Mouse (Mus musculus) gastrocnemius, postnatal 36 days (tissue): ENCODE data around the gene Rslcan18. TPM values are rescaled to one million over a fixed set of nuclear protein-coding genes. Genes with fewer than 3 reads are reported as not detected.

ENCODE experiments used
- DNase-seq, 2 experiments: peaks; one replicate each; pipeline ENCODE4 v3.0.0; 2022
- intact Hi-C: fragments of 180-260 bp; cut with DNase I; formaldehyde crosslinking; loops from one replicate; pipeline ENCODE4 v1.15.1; 2025
- total RNA-seq, 2 experiments: library from RNA; stranded (reverse); gene quantifications; 2 replicates each; pipeline ENCODE4 v1.2.3; 2021

The Rslcan18 gene
- total RNA-seq, 2 experiments from 2014 or later, result 0.43 to 0.54 TPM

DNA sequence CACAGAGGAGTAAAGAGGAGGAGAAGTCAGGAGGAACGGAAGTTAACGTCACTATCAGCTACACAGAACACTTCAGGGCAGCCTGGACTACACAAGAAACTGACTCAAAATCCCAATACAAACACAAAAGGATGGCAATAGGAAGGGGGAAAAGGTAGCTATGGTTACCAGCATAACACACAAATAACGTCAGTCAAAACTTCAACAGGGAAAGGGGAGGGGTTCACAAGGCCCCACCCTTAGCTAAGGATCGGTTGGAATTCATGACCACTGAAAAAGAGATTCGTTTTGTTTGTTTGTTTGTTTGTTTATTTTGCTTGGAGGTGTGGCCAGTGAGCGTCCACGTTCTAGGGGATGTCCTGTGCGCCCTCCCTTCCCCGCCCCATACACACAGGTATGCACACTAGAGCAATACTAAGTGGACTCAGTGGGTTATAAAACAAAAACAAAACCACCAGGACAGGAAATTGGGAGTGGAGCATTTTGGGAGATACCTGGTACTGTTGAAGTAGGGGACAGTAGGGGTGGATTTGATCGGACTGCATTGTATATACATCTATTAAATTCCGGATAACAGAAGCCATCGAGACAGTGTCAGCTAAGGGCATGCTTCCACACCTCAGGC, 55.8 kb downstream of the Rslcan18 start:
- intact Hi-C loops, result loop anchor here (2.0 kb wide), 1 partner anchor 49 kb away; the partner anchor contains the start of gene Gm28557
- no peak for DNase-seq

Other genes with a start within 250 kb of the Rslcan18 start
- gene Gm10767, start 211.3 kb downstream of the Rslcan18 start, total RNA-seq, result under 1 TPM; 0.44 to 0.87 TPM
- under 1 TPM; 0.59 to 0.81 TPM for gene Zfp712, start 55.1 kb downstream of the Rslcan18 start, total RNA-seq
- 1 to 10 TPM in 1 of 2 experiments, under 1 TPM in 1; 0.61 to 1.8 TPM for gene Zfp708, start 18.3 kb downstream of the Rslcan18 start, total RNA-seq
- gene Gm28557, start 7.7 kb downstream of the Rslcan18 start, total RNA-seq, result 1 to 10 TPM; 1.1 to 2.0 TPM
- gene Zfp759, start 5.4 kb upstream of the Rslcan18 start, total RNA-seq, result 1 to 10 TPM; 2.7 to 4.3 TPM
- 1 to 10 TPM; 1.6 to 1.9 TPM for gene Rsl1, start 56.9 kb upstream of the Rslcan18 start, total RNA-seq
- under 1 TPM; 0.32 to 0.64 TPM for gene Zfp455, start 78.2 kb upstream of the Rslcan18 start, total RNA-seq
- under 1 TPM; 0.69 to 0.92 TPM for gene Zfp458, start 162.2 kb upstream of the Rslcan18 start, total RNA-seq
- gene Zfp457, start 190.2 kb upstream of the Rslcan18 start, total RNA-seq, result 1 to 10 TPM; 3.7 to 3.8 TPM
- gene Zfp595, start 216.3 kb upstream of the Rslcan18 start, total RNA-seq, result 1 to 10 TPM in 1 of 2 experiments, under 1 TPM in 1; 0.94 to 1.4 TPM
- not detected for gene Gm28044, start 244.3 kb upstream of the Rslcan18 start, total RNA-seq
- 1 to 10 TPM in 1 of 2 experiments, under 1 TPM in 1; 0.62 to 1.0 TPM for gene Zfp953, start 244.3 kb upstream of the Rslcan18 start, total RNA-seq